Mouse (Mus musculus) E14TG2a.4 (cell line): ENCODE data around the gene Cnpy2.
A peak's percentile ranks its signal among the peaks of the same experiment; 100 is the strongest.

ENCODE experiments used
- H3K27me3 ChIP-seq: 2 replicates; pipeline ENCODE4 v1.6.1; 2014; ENCODE audit warnings: low read length, control low read depth; ENCODE audit not compliant: insufficient read depth
- H3K36me3 ChIP-seq: 2 replicates; pipeline ENCODE4 v1.6.1; 2014; ENCODE audit warnings: low read length, control low read depth; ENCODE audit not compliant: insufficient read depth
- H3K4me1 ChIP-seq: replicated peaks from 2 replicates; pipeline ENCODE4 v1.6.1; 2014; ENCODE audit warnings: low read depth, low read length, control low read depth
- H3K4me3 ChIP-seq: replicated peaks from 2 replicates; pipeline ENCODE4 v1.5.1; 2014; ENCODE audit warnings: mild to moderate bottlenecking, low read length
- H3K9me3 ChIP-seq: 2 replicates; pipeline ENCODE4 v1.6.1; 2014; ENCODE audit warnings: low read length, control low read depth
- CTCF ChIP-seq: conservative IDR thresholded peaks from 2 replicates; pipeline ENCODE4 v1.5.1; 2014; ENCODE audit warnings: low read length
- NANOG ChIP-seq: IDR thresholded peaks from 2 replicates; pipeline ENCODE4 v1.6.1; 2014; ENCODE audit warnings: borderline replicate concordance, low read length, mixed read lengths
- POU5F1 ChIP-seq: IDR thresholded peaks from 2 replicates; pipeline ENCODE4 v1.6.1; 2014; ENCODE audit warnings: low read length, borderline replicate concordance

Gene Cnpy2

GRCm38 (mm10) chr10:128335582-128335981 lies 13.3 kb downstream of the Cnpy2 start:
- no peaks in the 10 kb centered on the region for H3K27me3 ChIP-seq
- H3K9me3 ChIP-seq, result no peaks in the 10 kb centered on the region
- TF ChIP-seq CTCF, result peak; percentile 78
- no peak for TF ChIP-seq NANOG
- TF ChIP-seq POU5F1, result no peak
- H3K36me3 ChIP-seq, result peaks cover 19% of the 10 kb centered on the region
- H3K4me1 ChIP-seq, result peaks cover 37% of the 10 kb centered on the region
- H3K4me3 ChIP-seq, result no peak overlapping the region

- H3K36me3 ChIP-seq, result peaks cover 23% of the 10 kb centered on the region
Observed at GRCm38 (mm10) chr10:128336195-128336594, 13.9 kb downstream of the Cnpy2 start.

GRCm38 (mm10) chr10:128336597-128336996 lies 14.3 kb downstream of the Cnpy2 start:
- Histone ChIP-seq H3K27me3 (no peaks in the 10 kb centered on the region), H3K4me1 (peaks cover 42% of the 10 kb centered on the region), H3K36me3 (peaks cover 27% of the 10 kb centered on the region), H3K4me3 (peak overlapping the region; percentile 100; the same call in 1 of the 2 replicates), H3K9me3 (no peaks in the 10 kb centered on the region)
- no peak for TF ChIP-seq POU5F1
- no peak for TF ChIP-seq NANOG
- TF ChIP-seq CTCF, result no peak

More at GRCm38 (mm10) chr10:128336195-128336594, 13.9 kb downstream of the Cnpy2 start:
- TF ChIP-seq POU5F1 (no peak), CTCF (no peak), NANOG (no peak)
- no peaks in the 10 kb centered on the region for H3K27me3 ChIP-seq
- peaks cover 38% of the 10 kb centered on the region for H3K4me1 ChIP-seq
- H3K9me3 ChIP-seq, result no peaks in the 10 kb centered on the region
- H3K4me3 ChIP-seq, result no peak overlapping the region

GRCm38 (mm10) chr10:128337306-128338181 lies 15.3 kb downstream of the Cnpy2 start, which contains the start of gene Cs:
Gene Cs (plus strand): TSS chr10:128337734.
- Histone ChIP-seq H3K4me1 (peaks cover 51% of the 10 kb centered on the region), H3K27me3 (no peaks in the 10 kb centered on the region), H3K36me3 (peaks cover 37% of the 10 kb centered on the region), H3K9me3 (no peaks in the 10 kb centered on the region), H3K4me3 (peak within 1 kb of the TSS; percentile 100)
- TF ChIP-seq NANOG, result no peak
- no peak for TF ChIP-seq POU5F1
- TF ChIP-seq CTCF, result no peak

- TF ChIP-seq NANOG (no peak), CTCF (no peak), POU5F1 (no peak)
- H3K4me1 ChIP-seq, result peaks cover 59% of the 10 kb centered on the region
- H3K9me3 ChIP-seq, result no peaks in the 10 kb centered on the region
- peaks cover 46% of the 10 kb centered on the region for H3K36me3 ChIP-seq
- no peaks in the 10 kb centered on the region for H3K27me3 ChIP-seq
- peak overlapping the region; percentile 100 for H3K4me3 ChIP-seq
Observed at GRCm38 (mm10) chr10:128338415-128338814, 16.2 kb downstream of the Cnpy2 start.

- H3K36me3 ChIP-seq, result peaks cover 48% of the 10 kb centered on the region
- peak overlapping the region; percentile 100 for H3K4me3 ChIP-seq
- H3K9me3 ChIP-seq, result no peaks in the 10 kb centered on the region
- peaks cover 65% of the 10 kb centered on the region for H3K4me1 ChIP-seq
- no peaks in the 10 kb centered on the region for H3K27me3 ChIP-seq
- no peak for TF ChIP-seq NANOG
- no peak for TF ChIP-seq POU5F1
- TF ChIP-seq CTCF, result no peak
Observed at GRCm38 (mm10) chr10:128338948-128339347, 16.7 kb downstream of the Cnpy2 start.

GRCm38 (mm10) chr10:128340257-128340656 lies 18.0 kb downstream of the Cnpy2 start:
- TF ChIP-seq POU5F1 (no peak), CTCF (peak; percentile 53)
- H3K27me3 ChIP-seq, result no peaks in the 10 kb centered on the region
- no peaks in the 10 kb centered on the region for H3K9me3 ChIP-seq
- peaks cover 56% of the 10 kb centered on the region for H3K36me3 ChIP-seq
- 0 out of 2 replicates have a peak overlapping the region, but pooled peaks have one; percentile 100 for H3K4me3 ChIP-seq
- peaks cover 74% of the 10 kb centered on the region for H3K4me1 ChIP-seq

- H3K4me3 ChIP-seq, result no peak overlapping the region
- TF ChIP-seq POU5F1, result no peak
- TF ChIP-seq CTCF, result no peak
- TF ChIP-seq NANOG, result no peak
- H3K27me3 ChIP-seq, result no peaks in the 10 kb centered on the region
- peaks cover 86% of the 10 kb centered on the region for H3K4me1 ChIP-seq
- peaks cover 76% of the 10 kb centered on the region for H3K36me3 ChIP-seq
- H3K9me3 ChIP-seq, result no peaks in the 10 kb centered on the region
Observed at GRCm38 (mm10) chr10:128343436-128343835, 21.2 kb downstream of the Cnpy2 start.
